Mouse (Mus musculus) C2C12 (cell line): ENCODE measurements around the gene Samd1. TPM values are rescaled to one million over a fixed set of nuclear protein-coding genes. Genes with fewer than 3 reads are reported as not detected.
A peak's percentile ranks its signal among the peaks of the same experiment; 100 is the strongest.

Source experiments
- H3K27me3 ChIP-seq: one replicate; pipeline ENCODE4 v1.6.1; 2011; ENCODE audit not compliant: control insufficient read depth, insufficient read depth, insufficient read length
- H3K36me3 ChIP-seq: one replicate; pipeline ENCODE4 v1.6.1; 2011; ENCODE audit not compliant: control insufficient read depth, insufficient read depth
- H3K4me3 ChIP-seq: one replicate; pipeline ENCODE4 v1.5.1; 2011; ENCODE audit warnings: mild to moderate bottlenecking, control low read depth; ENCODE audit not compliant: poor library complexity, insufficient read depth, severe bottlenecking
- H3K79me2 ChIP-seq: one replicate; pipeline ENCODE4 v1.6.1; 2011; ENCODE audit not compliant: control insufficient read depth, insufficient read depth
- H3K79me3 ChIP-seq: one replicate; pipeline ENCODE4 v1.6.1; 2011; ENCODE audit warnings: low read depth, control low read depth
- H3ac ChIP-seq: one replicate; pipeline ENCODE3; 2011; ENCODE audit warnings: low read depth; ENCODE audit not compliant: control insufficient read depth, insufficient read length
- CEBPB ChIP-seq: IDR thresholded peaks from one replicate; pipeline ENCODE4 v1.6.1; 2011; ENCODE audit warnings: low read depth, mild to moderate bottlenecking, control low read depth, moderate library complexity
- CTCF ChIP-seq: IDR thresholded peaks from one replicate; pipeline ENCODE4 v1.5.1; 2011; ENCODE audit not compliant: control insufficient read depth, insufficient read depth, insufficient read length
- FOSL1 ChIP-seq: IDR thresholded peaks from one replicate; pipeline ENCODE4 v1.8.0; 2011; ENCODE audit warnings: mild to moderate bottlenecking, low read length; ENCODE audit not compliant: poor library complexity, insufficient read depth, severe bottlenecking
- MAX ChIP-seq: IDR thresholded peaks from one replicate; pipeline ENCODE4 v1.6.1; 2011; ENCODE audit warnings: mild to moderate bottlenecking, control low read depth
- MYOD1 ChIP-seq: IDR thresholded peaks from one replicate; pipeline ENCODE4 v1.6.1; 2011; ENCODE audit warnings: low read depth; ENCODE audit not compliant: control insufficient read depth, insufficient read length
- MYOG ChIP-seq: IDR thresholded peaks from one replicate; pipeline ENCODE4 v1.6.1; 2011; ENCODE audit not compliant: control insufficient read depth, insufficient read length; ENCODE audit errors: extremely low read depth
- USF1 ChIP-seq: IDR thresholded peaks from one replicate; pipeline ENCODE4 v1.6.1; 2011; ENCODE audit warnings: low read depth, mild to moderate bottlenecking, control low read depth, moderate library complexity
- long read RNA-seq, 2 experiments: library from polyadenylated mRNA; unstranded; transcript quantifications; one replicate each; pipeline ENCODE4 v2.0.0; 2019 to 2020
- polyA plus RNA-seq: library from polyadenylated mRNA; unstranded; fragments of >200 nt; fragmentation: generic; extraction: Trizol; gene quantifications from one replicate; pipeline ENCODE4 v1.2.1, GENCODE M21; 2012; ENCODE audit warnings: missing spikeins

Gene Samd1
- 69.7 TPM for polyA plus RNA-seq
- long read RNA-seq, experiment 1, partial matches to known transcripts = 6 of 6 reads
- long read RNA-seq, experiment 1, other reads (novel, unspliced or antisense) = 0 of 6 reads
- long read RNA-seq, experiment 2, partial matches to known transcripts = 1 of 1 reads
- long read RNA-seq, experiment 2, other reads (novel, unspliced or antisense) = 0 of 1 reads

DNA sequence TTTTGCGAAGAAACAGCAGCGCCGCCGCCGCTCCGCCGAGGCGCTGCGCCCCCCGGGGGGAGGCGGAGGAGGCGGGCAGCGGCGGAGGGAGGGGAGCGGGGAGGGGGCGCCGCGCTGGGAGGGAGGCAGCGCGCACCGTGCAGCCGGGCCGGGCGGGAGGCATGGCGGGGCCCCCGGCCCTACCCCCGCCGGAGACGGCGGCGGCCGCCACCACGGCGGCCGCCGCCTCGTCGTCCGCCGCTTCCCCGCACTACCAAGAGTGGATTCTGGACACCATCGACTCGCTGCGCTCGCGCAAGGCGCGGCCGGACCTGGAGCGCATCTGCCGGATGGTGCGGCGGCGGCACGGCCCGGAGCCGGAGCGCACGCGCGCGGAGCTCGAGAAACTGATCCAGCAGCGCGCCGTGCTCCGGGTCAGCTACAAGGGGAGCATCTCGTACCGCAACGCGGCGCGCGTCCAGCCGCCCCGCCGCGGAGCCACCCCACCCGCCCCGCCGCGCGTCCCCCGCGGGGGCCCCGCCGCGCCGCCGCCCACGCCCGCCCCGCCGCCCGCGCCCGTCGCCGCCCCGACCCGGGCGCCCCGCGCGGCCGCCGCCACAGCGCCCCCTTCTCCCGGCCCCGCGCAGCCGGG, at the start of gene Samd1:
Gene Samd1, plus strand, starts transcription at position 162 of the 631 bp plus-strand sequence.
- H3K79me2 ChIP-seq = peaks cover 18% of the 10 kb centered on the region
- no peaks in the 10 kb centered on the region for H3K27me3 ChIP-seq
- H3K36me3 ChIP-seq = peaks cover 36% of the 10 kb centered on the region
- H3K79me3 ChIP-seq = peaks cover 13% of the 10 kb centered on the region
- TF ChIP-seq CTCF (no peak), FOSL1 (no peak), MAX (no peak)
- H3K4me3 ChIP-seq = peak within 1 kb of the TSS; percentile 61
- peak within 1 kb of the TSS; percentile 84 for H3ac ChIP-seq

- peak overlapping the region; percentile 28 for H3K4me3 ChIP-seq
- no peak for TF ChIP-seq FOSL1
- no peak for TF ChIP-seq USF1
- TF ChIP-seq MYOD1 = no peak
- TF ChIP-seq MAX = no peak
- no peak for TF ChIP-seq CEBPB
- no peak for TF ChIP-seq MYOG
- no peak for TF ChIP-seq CTCF
- H3K79me3 ChIP-seq = peaks cover 22% of the 10 kb centered on the region
- H3K27me3 ChIP-seq = no peaks in the 10 kb centered on the region
- H3K79me2 ChIP-seq = peaks cover 42% of the 10 kb centered on the region
- H3K36me3 ChIP-seq = peaks cover 7% of the 10 kb centered on the region
- peak overlapping the region; percentile 8 for H3ac ChIP-seq
Observed at GRCm38 (mm10) chr8:83954749-83955105, 42.7 kb upstream of the Samd1 start.

- Histone ChIP-seq H3K36me3 (peaks cover 14% of the 10 kb centered on the region), H3K27me3 (no peaks in the 10 kb centered on the region), H3ac (peak within 1 kb of the TSS; percentile 72), H3K4me3 (peak within 1 kb of the TSS; percentile 66), H3K79me2 (peaks cover 48% of the 10 kb centered on the region), H3K79me3 (peaks cover 25% of the 10 kb centered on the region)
- TF ChIP-seq MYOG (no peak), CTCF (peak; percentile 96), MAX (peak; percentile 38), FOSL1 (no peak)
Observed at GRCm38 (mm10) chr8:83955106-83955957, 42.1 kb upstream of the Samd1 start, which contains the start of the genes Gm10644 and Asf1b. Gene Gm10644 (minus strand): TSS chr8:83955205. Gene Asf1b (plus strand): TSS chr8:83955507.

- Histone ChIP-seq H3K79me2 (peaks cover 53% of the 10 kb centered on the region), H3ac (peak overlapping the region; percentile 72), H3K27me3 (no peaks in the 10 kb centered on the region), H3K79me3 (peaks cover 27% of the 10 kb centered on the region), H3K4me3 (peak overlapping the region; percentile 66), H3K36me3 (peaks cover 17% of the 10 kb centered on the region)
- TF ChIP-seq FOSL1 (no peak), CTCF (no peak), MYOD1 (no peak)
Observed at GRCm38 (mm10) chr8:83955958-83956218, 41.6 kb upstream of the Samd1 start.

GRCm38 (mm10) chr8:83956789-83957188, 40.7 kb upstream of the Samd1 start:
- Histone ChIP-seq H3K79me3 (peaks cover 27% of the 10 kb centered on the region), H3K36me3 (peaks cover 17% of the 10 kb centered on the region), H3ac (peak overlapping the region; percentile 70), H3K4me3 (peak overlapping the region; percentile 66), H3K79me2 (peaks cover 62% of the 10 kb centered on the region), H3K27me3 (no peaks in the 10 kb centered on the region)
- no peak for TF ChIP-seq FOSL1
- TF ChIP-seq MYOD1 = peak; percentile 50
- no peak for TF ChIP-seq MAX
- TF ChIP-seq USF1 = no peak
- TF ChIP-seq MYOG = no peak

- TF ChIP-seq CTCF = no peak
- peaks cover 18% of the 10 kb centered on the region for H3K79me3 ChIP-seq
- H3K79me2 ChIP-seq = peaks cover 48% of the 10 kb centered on the region
- H3ac ChIP-seq = no peak overlapping the region
- no peaks in the 10 kb centered on the region for H3K27me3 ChIP-seq
- H3K36me3 ChIP-seq = peaks cover 58% of the 10 kb centered on the region
- no peak overlapping the region for H3K4me3 ChIP-seq
Observed at GRCm38 (mm10) chr8:83964015-83964765, 33.3 kb upstream of the Samd1 start.
